In the genomic region with DNA sequence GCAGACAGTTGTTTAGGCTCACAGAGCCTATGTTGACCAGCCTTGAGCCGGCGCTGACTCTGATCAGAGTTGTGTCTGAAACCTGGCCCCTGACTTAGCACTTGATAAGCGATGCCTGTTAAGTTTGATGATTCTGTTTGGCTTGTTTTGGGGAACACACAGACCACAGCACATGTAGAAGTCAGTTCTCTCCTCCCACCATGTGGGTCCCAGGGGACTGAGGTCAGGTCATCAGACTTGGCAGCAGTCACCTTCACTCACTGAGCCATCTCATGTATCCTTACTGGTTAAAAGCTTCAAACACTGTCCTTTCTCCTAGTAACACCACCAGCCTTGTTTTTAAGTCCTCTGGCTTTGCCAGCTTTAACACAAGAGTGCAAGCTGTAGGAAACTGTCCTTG, we compare ENCODE assay signal across 34 mouse cellular contexts. TPM values are rescaled to one million over a fixed set of nuclear protein-coding genes. Genes with fewer than 3 reads are reported as not detected.
"Had no signal": no experiment of that assay in that cellular context is flagged by ENCODE, and none has a peak within 500 bp of the region (broad histone marks: within the 10 kb centered on the region; RNA-seq: fewer than 3 reads in every experiment).

No protein-coding gene starts in this region.

- DNase-seq: kidney, adult 8-10 months; kidney, postnatal 10 days; kidney, postnatal 36 days; layer of hippocampus, postnatal 36 days; liver, embryonic 13.5 days; lung, adult 2 months; lung, postnatal 14 days; lung, postnatal 4 days; midbrain, embryonic 14.5 days; retina, postnatal 1 day; right cerebral cortex, postnatal 25 days; thymus, adult 2 months; thymus, postnatal 14 days; thymus, postnatal 4 days had no signal

RNA-seq across cellular contexts. Expression of a gene that starts 30.6 kb away (rescaled TPM):
- total RNA-seq: layer of hippocampus, adult 8-10 months; layer of hippocampus, postnatal 10 days; layer of hippocampus, postnatal 36 days; left cerebral cortex, adult 2 months; left cerebral cortex, postnatal 10 days; left cerebral cortex, postnatal 36 days; liver, adult 2 months; megakaryocyte progenitor cell, adult 5-6 weeks; megakaryocyte-erythroid progenitor cell, adult 5-6 weeks; midbrain, postnatal 0 days had no signal
- polyA plus RNA-seq: kidney, embryonic 15.5 days; limb, embryonic 11.5 days; liver, embryonic 13.5 days; liver, embryonic 16.5 days; lung, adult 2 months; lung, embryonic 16.5 days; midbrain, embryonic 11.5 days; midbrain, embryonic 14.5 days; midbrain, postnatal 0 days; neural tube, embryonic 12.5 days; neural tube, embryonic 15.5 days; small intestine, adult 2 months; spleen, adult 2 months; stomach, embryonic 14.5 days; stomach, postnatal 0 days had no signal
